Mouse (Mus musculus) frontal cortex, postnatal 36 days (tissue): Measurements from ENCODE around the gene Saa3.
"Not testable (repeated sequence)": the region's sequence is repeated elsewhere in the genome, so short reads cannot be mapped to it uniquely, and the experiment has no call there.

Experiments
- DNase-seq, 2 experiments: peaks; one replicate each; pipeline ENCODE4 v3.0.0; 2022; ENCODE audit warnings: low spot score in 2 of 2

The Saa3 gene

DNA sequence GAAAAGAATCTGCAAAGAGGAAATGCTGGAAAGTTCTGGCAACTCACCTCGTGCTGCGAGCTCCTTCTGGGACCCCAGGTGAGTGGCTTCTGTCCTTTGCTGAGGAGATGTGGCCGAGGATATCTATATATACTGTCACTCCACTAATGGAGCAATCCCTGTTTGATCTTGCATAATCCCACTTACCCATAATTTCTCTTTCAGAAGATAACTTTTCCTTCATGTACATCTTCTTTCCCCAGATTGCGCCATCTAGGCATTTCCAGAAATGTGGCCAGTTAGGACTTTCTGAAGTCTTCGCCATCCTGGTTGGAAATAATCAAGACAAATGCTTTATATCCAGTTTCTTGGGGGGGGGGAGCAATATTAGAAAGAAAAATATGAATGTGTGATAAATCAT lies at the start of gene Saa3:
Saa3 (minus strand) TSS at position 101 of the 400 bp plus-strand sequence.
- no peak for DNase-seq

DNA sequence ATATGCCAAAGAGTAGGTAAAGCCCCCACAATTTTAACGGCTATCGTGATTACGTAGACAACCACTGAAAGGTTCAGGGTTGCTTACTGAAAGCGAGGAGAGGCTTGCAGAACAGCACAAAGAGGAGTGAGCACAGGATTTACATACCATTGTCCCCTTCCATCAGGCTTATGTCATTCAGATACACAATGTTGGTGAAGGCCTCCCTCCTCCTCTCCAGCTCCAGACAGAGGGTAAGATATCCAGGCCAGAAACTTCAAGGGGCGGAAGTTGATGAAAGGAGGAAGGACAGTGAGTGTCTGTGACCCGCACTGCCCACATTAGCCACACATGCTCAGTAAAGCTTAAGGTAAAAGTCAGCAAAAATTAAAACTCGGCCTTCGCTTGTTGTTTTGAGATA lies 49.2 kb upstream of the Saa3 start:
- no peak for DNase-seq

DNA sequence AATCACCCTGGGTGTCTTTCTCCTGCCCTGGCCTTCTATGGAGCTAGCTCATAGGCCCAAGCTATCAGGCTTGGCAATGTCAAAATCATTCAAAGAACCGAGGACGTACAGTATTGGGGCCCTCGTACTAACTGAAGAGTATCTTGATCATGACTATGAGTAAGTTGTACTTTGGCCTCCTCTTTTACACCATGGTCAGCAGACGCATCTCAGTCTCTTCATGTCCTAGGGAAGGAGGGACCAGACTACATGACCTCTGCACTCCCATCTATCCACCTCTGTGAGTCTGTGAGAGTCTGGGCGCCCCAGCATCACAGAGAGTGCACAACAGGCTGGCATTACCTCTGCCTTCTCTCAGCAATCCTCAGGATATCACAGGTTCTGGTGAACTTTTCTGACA lies 47.1 kb upstream of the Saa3 start:
- DNase-seq = no peak

DNA sequence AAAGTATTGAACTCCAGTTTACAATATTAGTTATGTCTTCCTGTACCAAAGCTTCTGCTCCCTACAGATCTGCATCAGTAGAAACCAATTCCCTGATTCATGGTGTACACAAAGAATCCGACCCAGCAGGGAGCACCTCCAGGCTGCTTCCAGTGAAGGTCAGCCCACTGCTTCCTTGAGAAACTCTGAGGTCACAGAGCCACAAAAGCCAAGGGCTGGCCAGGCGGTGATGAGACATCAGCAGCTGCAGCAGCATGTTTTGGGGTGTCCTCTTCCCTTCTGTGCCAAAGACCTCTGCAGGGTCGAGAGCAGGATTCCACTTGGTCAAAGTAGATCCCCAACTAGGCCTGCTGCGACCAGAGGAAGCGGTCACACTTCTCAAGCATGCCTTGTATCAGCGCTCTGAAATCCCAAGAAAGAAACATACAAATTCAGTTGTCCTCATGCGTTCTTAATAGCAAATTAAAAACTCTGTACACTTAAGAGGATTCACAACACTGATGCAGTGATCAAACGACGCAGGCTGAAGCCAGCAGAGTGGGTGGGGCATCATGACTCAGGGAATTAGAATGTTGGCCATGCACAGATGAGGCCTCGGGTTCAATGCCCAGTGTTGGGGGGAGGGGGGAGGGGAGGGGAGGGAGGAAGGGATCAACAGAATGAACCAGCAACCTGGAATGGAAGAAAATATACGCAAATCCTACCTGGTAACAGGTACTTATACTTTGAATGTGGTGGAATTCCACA lies 45.7 kb upstream of the Saa3 start:
- DNase-seq = no peak

DNA sequence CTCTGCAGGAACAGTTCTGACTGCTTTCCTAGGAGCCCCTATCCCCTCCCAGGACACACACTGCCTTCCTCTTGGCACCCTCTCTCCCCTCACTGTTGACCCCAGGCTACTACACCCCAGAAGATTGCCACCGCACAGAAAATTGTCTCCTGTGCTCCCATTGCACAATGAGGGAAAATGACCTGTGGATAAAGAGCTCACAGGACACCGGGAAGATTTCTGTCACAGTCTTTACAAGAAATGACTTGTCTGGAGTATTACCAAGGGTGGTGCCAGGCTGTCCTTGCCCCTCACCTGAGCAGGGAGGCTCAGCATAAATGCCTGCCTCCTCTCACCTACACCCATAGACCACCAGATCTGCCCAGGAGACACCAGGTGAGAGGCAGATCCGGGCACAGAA lies 36.0 kb upstream of the Saa3 start, which contains the start of gene Saa2:
Saa2 (plus strand) TSS at position 301 of the 400 bp plus-strand sequence.
- no peak for DNase-seq

DNA sequence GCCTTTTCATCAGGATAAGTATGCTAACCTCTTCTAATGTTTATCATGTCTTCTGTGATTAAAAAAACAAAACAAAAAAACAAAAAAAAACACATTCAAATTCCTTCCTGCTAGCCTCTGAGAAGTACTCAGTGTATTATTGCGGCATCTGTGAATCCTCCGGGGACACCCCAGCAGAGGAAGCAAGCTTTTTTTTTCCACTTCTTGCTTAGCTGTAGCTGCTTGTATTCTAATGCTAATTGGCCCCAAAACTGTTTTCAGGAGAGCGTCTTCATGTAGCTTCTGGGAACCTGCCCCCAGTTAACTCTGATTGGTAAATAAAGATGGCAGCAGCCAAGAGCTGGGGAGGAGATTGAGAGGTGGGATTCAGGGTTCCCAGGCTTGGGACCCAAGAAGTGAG lies 33.0 kb upstream of the Saa3 start:
- no peak for DNase-seq

DNA sequence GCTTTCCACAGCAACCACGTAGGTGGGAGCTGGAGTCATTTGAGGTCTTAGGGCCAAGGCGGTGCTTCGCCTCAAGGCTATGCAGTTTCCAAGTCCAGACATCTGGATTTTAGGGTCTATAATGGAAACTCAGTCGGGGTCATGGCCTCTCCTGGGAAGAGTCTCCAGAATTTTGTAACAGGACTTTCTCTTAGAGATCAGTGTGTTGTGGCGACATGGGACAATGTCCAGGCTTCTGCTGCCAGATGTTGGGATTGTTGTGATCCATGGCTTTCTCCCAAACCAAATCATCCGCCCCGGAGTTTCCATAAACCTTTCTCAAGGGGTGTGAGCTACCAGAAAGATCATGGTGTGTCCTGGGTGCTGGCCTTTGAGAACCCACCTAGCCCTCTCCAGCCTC lies 30.9 kb upstream of the Saa3 start:
- no peak for DNase-seq

DNA sequence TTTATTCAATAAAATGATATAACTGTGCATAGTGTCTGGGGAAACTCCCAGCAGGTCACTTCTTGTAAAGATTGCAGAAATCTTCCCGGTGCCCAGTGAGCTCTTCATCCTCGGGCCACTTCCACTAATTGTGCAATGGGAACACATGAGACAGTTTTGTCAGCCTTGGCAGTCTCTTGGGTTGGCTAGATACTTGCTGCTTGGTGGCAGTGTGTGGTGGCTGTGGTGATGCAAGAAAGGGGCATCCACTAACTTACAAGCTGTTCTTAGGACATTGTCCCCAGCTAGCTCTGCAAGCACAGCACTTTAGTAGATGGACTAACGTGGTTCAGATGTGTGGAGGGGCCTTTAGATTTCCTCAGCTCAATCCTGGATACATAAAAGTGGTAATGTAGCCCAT lies 30.3 kb upstream of the Saa3 start:
- DNase-seq = no peak

DNA sequence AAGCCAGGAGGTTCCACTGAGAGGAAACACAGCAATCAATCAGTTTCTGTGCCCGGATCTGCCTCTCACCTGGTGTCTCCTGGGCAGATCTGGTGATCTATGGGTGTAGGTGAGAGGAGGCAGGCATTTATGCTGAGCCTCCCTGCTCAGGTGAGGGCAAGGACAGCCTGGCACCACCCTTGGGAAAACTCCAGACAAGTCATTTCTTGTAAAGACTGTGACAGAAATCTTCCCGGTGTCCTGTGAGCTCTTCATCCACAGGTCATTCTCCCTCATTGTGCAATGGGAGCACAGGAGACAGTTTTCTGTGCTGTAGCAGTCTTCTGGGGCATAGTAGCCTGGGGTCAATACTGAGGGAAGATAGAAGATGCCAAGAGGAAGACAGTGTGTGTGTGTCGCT lies 27.4 kb upstream of the Saa3 start, which contains the start of gene Saa1:
Saa1 (minus strand) TSS at position 101 of the 400 bp plus-strand sequence.
- not testable (repeated sequence) for DNase-seq

DNA sequence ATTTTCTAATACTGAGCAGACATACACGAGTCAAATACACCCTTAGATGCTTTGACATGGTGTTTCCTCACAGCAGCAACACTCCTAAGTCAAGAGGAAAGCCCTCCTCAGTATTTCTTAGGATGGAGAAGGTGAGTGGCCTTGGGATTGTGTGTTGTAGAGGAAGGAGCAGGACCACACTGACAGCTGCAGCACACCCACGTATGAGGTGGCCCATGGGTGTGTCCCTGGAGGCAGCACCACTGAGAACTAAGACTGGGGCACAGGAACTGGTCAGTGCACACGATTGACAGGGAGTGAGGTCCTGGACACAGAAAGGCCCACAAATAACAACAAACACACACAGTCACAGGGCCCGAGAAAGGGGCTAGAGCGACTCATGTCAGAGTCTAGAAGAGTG lies 24.5 kb upstream of the Saa3 start:
- DNase-seq = not testable (repeated sequence)

DNA sequence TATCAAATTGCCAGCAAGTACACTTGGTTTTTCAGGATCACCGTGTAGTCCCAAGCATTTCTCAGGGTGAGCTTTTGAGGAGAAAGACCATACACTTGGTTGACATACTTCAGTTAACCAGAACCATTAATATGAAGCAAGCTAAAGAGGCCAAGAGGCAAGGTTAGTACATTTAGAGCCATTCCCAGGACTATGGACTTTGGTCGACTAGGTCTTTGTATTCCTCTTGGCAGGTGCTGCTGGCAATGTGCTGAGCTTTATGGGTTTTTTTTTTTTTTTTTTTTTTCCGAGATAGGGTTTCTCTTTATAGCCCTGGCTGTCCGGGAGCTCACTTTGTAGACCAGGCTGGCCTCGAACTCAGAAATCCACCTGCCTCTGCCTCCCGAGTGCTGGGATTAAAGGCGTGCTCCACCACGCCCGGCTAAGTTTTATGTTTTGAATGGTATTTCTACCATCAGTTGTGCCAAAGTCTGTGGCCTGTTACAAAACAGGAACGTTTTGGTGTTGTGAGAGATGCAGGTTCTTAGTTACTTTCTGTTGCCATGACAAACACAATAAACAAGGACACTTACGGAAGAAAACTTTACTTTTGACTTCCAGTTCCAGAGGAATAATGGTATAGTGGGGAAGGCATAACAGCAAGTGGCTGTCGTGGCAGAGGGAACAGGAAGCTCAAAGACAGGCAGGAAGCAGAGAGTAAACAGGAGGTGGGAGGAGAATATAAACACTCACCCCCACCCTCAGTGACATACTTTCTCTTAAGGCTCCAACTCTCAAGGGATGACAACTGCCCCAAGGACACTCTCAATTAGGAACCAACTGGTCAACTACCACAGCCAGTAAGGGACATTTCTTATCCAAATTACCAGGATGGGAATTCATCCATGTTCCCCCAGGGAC lies 23.3 kb upstream of the Saa3 start:
- no peak for DNase-seq

DNA sequence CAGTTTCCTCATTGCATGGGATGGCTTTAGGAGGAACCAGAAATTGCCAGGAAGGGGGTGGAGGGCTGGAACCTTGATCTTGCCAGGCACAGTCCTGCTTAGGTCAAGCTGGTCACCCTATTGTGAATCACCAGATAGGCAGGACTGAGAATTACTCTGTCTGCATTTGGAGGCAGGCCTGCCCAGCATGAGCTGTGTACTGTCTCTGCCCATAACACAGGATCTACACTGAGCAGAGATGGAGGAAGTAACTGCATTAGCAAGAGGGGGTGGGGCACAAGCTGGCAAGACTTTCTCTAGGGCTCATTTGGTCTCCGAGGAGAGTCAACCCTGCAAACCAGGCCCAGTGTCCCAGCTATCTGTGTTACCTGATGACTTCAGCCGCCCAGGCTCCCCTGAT lies 19.5 kb upstream of the Saa3 start:
- DNase-seq = no peak

DNA sequence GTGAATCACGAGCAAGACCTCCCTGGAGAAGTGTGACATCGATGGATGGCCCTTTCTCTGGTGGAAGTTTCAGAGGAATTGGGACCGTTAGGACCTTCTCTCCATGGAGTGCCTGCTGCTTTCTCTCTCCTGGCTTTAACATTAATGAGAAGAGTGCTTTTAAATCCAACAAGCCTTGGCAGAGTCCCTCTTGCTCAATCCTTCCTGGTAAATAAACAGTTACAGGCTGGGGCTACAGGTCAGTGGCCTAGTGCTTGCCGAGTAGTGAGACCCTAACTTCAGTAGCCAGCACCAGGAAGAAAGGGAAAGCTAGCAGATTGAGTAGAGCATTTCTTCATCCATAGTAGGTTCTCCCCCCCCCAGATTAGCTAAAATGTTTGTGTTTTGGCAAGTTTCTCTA lies 17.0 kb upstream of the Saa3 start, which contains the start of gene Saa4:
Saa4 (minus strand) TSS at position 146 of the 400 bp plus-strand sequence.
- DNase-seq = no peak

DNA sequence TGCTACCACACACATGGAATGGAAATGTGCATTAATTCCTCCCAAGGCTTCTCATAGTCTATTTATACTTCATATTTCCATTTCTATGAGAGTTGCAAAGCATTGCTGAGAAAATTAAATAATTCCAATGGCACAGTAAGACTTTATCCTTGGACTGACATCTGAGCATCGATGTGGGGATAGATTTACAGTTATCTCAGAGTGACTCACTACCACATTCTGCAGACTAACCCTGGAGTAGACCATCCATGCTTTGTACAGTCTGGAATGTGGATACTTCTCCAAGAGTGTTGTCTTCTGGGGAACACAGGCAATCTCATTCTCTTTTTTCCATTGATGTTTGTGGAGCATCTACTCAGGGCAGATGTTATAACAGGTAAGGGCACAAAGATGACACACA lies 12.1 kb upstream of the Saa3 start:
- no peak for DNase-seq

DNA sequence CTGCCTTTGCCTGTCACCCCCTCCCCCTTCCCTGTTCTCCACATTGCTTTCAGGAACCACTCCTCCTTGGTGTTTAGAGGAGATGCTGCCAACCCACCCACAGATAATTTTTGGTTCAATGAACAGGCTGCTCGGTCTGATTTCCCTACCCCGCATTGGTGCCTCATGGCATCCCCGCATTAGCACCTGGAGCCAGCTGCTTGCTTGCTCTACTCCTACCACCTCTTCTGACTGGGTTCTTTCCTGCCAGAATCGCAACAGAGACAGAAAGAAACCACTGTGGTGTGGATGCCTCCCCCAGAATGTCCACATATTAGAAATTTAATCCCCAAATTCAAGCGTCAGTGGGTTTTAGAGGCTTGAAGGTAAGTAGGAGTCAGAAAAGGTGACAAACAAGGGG lies 8.9 kb upstream of the Saa3 start:
- peak in 1 of 2 experiments; percentile 17 for DNase-seq

DNA sequence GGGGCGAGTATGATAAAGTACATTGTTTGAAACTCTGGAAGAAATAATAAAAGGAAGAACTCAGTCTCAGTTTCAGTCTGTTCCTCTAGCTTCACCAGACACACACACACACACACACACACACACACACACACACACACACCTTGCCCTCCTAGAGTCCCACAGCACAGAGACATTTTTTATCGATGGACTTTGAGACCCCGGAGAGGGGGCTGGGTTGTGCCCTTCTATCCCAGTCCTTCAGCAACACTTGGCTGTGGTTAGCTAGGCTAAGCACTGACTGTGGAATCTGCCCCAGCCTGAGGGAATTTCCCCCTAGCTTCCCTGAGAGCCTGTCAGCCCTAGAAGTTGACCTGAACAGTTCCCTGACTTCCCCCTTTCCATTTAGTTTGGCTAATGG lies 8.3 kb upstream of the Saa3 start:
- DNase-seq = no peak

DNA sequence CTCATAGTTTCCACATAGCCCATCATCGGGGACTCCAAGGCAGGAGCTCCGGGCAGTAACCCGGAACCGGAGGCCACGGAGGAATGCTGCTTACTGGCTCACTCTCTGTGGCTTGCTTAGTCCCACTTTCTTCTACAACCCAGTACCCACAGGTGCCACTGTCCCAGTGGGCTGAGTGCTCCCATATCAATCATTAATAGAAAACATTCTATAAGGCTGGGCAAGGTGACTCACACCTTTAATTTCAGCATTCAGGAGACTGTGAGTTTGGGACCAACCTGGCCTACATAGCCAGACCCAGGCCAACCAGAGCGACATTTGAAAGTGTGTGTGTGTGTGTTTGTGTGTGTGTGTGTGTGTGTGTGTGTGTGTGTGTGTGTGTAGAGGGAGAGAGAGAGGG lies 7.9 kb upstream of the Saa3 start:
- DNase-seq = no peak

DNA sequence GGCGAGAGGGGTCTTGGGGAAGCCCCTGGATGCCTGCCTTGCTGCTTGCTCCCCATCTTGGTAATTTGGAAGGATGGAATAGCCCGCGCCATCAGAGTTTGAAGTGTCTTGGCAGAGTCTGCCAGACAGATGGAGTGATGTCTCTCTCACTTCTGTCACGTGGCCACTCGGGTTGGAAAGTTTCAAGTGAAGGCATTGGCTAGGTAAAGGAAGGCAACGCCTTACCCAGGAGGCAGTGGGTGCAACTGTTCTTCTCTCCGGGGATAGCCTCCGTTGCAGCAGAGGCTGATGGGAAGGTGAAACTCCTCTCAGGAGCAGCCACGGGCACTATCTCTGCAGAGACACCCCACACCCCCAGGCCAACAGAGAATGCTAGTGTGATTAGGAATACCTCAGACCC lies 5.0 kb upstream of the Saa3 start:
- DNase-seq = peak in 1 of 2 experiments; percentile 15

DNA sequence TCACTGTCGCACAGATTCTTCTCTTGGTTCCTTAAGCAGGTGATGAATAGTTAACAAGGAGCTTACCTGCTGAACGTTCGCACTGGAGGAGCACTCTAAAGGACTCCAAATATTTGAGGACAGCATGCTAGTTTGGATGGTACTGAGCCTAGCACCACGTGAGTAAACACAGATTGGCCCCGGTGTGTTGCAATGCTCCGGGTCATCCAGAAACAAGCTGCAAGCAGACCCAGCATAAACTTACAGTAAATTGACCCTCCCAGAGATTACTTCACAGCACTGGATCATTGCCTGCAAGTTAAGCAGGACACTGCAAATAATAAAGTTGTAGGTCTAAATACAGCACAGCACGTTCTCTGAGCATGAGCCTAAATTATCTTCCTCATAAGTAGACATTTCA lies 4.0 kb upstream of the Saa3 start:
- DNase-seq = no peak

DNA sequence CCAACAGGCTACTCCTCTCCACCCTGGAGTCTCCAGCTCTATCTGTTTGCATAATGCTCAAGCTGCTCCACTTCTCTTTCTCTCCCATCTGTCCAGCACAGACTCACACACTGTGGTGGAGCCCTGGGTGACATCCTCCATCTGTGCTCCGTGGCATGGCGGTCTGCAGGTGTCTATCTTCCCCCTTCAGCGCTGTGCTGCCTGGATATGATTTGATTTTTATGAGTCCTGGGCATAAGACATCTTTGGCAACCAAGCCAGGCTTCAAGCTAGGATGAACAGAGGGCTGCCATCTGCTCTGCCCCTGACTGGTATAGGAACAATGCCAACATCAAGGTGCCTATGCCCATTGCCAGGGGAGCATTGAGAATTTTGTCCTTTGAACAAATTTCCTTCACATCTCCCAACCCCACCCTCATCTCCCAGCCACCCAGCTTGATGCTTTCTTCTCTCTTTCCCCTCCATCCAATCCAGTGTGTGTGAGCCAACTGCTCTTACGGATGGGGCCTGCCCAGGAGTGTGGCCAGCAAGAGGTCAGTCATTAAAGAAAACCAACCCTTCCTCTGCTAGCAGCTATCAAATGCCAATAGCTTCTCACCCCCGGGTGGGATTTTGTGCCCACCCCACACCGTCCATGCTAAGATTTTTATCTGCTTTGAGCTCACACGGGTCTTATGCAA lies 3.2 kb upstream of the Saa3 start:
- DNase-seq = peak in 1 of 2 experiments; percentile 6

DNA sequence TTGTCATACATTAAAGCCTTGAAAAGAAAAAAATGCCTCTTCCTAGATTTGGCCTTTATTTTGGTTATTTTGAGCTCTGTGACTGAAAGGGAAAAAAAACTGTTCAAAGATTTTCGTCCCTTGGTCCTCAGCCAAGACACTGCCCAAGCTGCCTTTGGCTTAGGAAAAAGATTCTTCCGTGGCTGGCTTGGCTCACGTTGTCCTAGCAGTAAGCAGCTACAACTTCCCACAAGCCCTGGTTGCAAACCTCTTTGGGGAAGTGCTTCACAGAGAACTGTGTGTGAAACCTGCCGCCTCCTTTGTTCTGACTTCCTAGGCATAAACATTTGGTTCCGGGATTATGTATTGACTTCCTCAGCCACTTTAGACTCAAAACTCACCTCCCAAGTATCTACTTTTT lies 1.4 kb upstream of the Saa3 start:
- DNase-seq = peak in 1 of 2 experiments; percentile 14

DNA sequence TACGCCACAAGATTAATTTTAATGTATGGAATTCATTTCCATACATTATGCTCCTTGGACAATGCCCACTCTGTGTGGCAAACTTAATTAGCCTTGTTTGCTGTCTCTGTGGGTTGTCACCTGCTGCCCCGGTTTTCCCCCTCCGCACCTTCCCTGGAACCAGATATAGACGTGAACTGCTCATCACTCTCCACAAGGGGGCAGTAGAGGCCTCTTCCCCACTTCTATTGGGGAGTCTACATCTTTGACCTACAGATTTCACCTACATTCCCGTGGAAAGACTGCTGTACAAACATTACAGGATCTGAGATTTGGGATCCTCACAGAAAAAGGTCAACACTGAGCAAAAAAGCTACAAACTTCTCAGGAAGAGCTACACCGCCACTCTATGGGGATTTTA lies 982 bp downstream of the Saa3 start:
- peak; percentile 38 to 59 for DNase-seq
